15 mouse cellular contexts compared by ENCODE assay signal in genomic region chr6:112288271-112288670, GRCm38 (mm10). TPM values are rescaled to one million over a fixed set of nuclear protein-coding genes. Genes with fewer than 3 reads are reported as not detected.
A peak's percentile ranks its signal among the peaks of the same experiment; 100 is the strongest.
DNase-seq lines count a peak whose midpoint lies in the region; ATAC-seq lines count a peak whose summit lies in the region.
"Had no signal": no experiment of that assay in that cellular context is flagged by ENCODE, and none has a peak within 500 bp of the region (broad histone marks: within the 10 kb centered on the region; RNA-seq: fewer than 3 reads in every experiment).

No protein-coding gene starts in this region.

- no peaks in the 10 kb centered on the region for H3K9me3 ChIP-seq in heart, embryonic 10.5 days
- H3K9me3 ChIP-seq in heart, embryonic 16.5 days (replicated peaks; ENCODE audit: control insufficient read depth, low read length) = 0 out of 2 replicates have a peak, but pooled peaks cover 2% of the 10 kb centered on the region
- H3K9me3 ChIP-seq in midbrain, embryonic 11.5 days (ENCODE audit: control insufficient read depth, low read length) = no peaks in the 10 kb centered on the region
- H3K9me3 ChIP-seq in midbrain, embryonic 14.5 days (ENCODE audit: control insufficient read depth, low read length) = no peaks in the 10 kb centered on the region
- H3K9me3 ChIP-seq: embryonic facial prominence, embryonic 10.5 days; forebrain, embryonic 13.5 days; hindbrain, embryonic 13.5 days had no signal

- H3K27ac ChIP-seq in heart, embryonic 10.5 days = no peak overlapping the region
- peak overlapping the region; percentile 42; the same call in 1 of the 2 replicates for H3K27ac ChIP-seq in heart, embryonic 16.5 days (ENCODE audit: low read length)
- no peak overlapping the region for H3K27ac ChIP-seq in midbrain, embryonic 11.5 days (ENCODE audit: low read depth, low read length)
- H3K27ac ChIP-seq in midbrain, embryonic 14.5 days (replicated peaks; ENCODE audit: low read depth, low read length) = no peak overlapping the region
- H3K27ac ChIP-seq: embryonic facial prominence, embryonic 10.5 days; forebrain, embryonic 13.5 days; hindbrain, embryonic 13.5 days; hindbrain, postnatal 0 days had no signal

- intact Hi-C loops in heart, postnatal 14 days (cut with DNase I) = no loop called here
- intact Hi-C loops in heart, postnatal 10 days (cut with DNase I) = no loop called here

- H3K9ac ChIP-seq in heart, embryonic 16.5 days (ENCODE audit: low read length) = no peak overlapping the region
- no peak overlapping the region for H3K9ac ChIP-seq in midbrain, embryonic 11.5 days (ENCODE audit: low read length)
- no peak overlapping the region for H3K9ac ChIP-seq in midbrain, embryonic 14.5 days (replicated peaks; ENCODE audit: low read length)
- H3K9ac ChIP-seq: forebrain, embryonic 13.5 days; forebrain, postnatal 0 days; hindbrain, embryonic 13.5 days had no signal

- no peaks in the 10 kb centered on the region for H3K27me3 ChIP-seq in heart, embryonic 10.5 days (ENCODE audit: insufficient read depth, poor library complexity, severe bottlenecking)
- no peaks in the 10 kb centered on the region for H3K27me3 ChIP-seq in heart, embryonic 16.5 days (ENCODE audit: control insufficient read depth, insufficient read depth, low read length)
- H3K27me3 ChIP-seq in midbrain, embryonic 11.5 days (ENCODE audit: control insufficient read depth, insufficient read depth, low read length) = no peaks in the 10 kb centered on the region
- no peaks in the 10 kb centered on the region for H3K27me3 ChIP-seq in midbrain, embryonic 14.5 days (ENCODE audit: control insufficient read depth, insufficient read depth, low read length)
- H3K27me3 ChIP-seq: forebrain, embryonic 13.5 days; hindbrain, embryonic 13.5 days had no signal

- DNase-seq in heart, embryonic 10.5 days (ENCODE audit: low spot score) = peak; percentile 43
- DNase-seq in heart, postnatal 14 days = no peak
- no peak for DNase-seq in heart, postnatal 10 days
- DNase-seq in midbrain, embryonic 11.5 days (ENCODE audit: low spot score, missing footprints) = peak; percentile 72
- DNase-seq in midbrain, embryonic 14.5 days = no peak
- DNase-seq: adrenal gland, postnatal 25 days; cerebellum, adult 2 months; cerebellum, postnatal 10 days; forebrain, postnatal 0 days; gastrocnemius, postnatal 36 days had no signal

- 0 out of 2 replicates have a peak, but pooled peaks cover 3% of the 10 kb centered on the region for H3K36me3 ChIP-seq in heart, embryonic 10.5 days
- peaks cover 14% of the 10 kb centered on the region for H3K36me3 ChIP-seq in heart, embryonic 16.5 days (ENCODE audit: control insufficient read depth, insufficient read depth)
- H3K36me3 ChIP-seq in midbrain, embryonic 11.5 days (ENCODE audit: control insufficient read depth, insufficient read depth, low read length) = no peaks in the 10 kb centered on the region
- no peaks in the 10 kb centered on the region for H3K36me3 ChIP-seq in midbrain, embryonic 14.5 days (ENCODE audit: control insufficient read depth, insufficient read depth, low read length)
- H3K36me3 ChIP-seq: embryonic facial prominence, embryonic 10.5 days; hindbrain, embryonic 13.5 days had no signal

- H3K4me2 ChIP-seq in heart, embryonic 16.5 days (ENCODE audit: low read depth, low read length) = no peak overlapping the region
- H3K4me2 ChIP-seq in midbrain, embryonic 11.5 days = no peak overlapping the region
- H3K4me2 ChIP-seq in midbrain, embryonic 14.5 days (ENCODE audit: low read length) = no peak overlapping the region
- H3K4me2 ChIP-seq: forebrain, embryonic 13.5 days; hindbrain, embryonic 13.5 days had no signal

- 75% methylated on average over 3 of the region's 3 CpGs for WGBS in heart, embryonic 10.5 days
- 81% methylated on average over 3 of the region's 3 CpGs for WGBS in heart, embryonic 16.5 days
- 92% methylated on average over 3 of the region's 3 CpGs for WGBS in midbrain, embryonic 11.5 days
- 94% methylated on average over 3 of the region's 3 CpGs for WGBS in midbrain, embryonic 14.5 days

- no peak overlapping the region for H3K4me3 ChIP-seq in heart, embryonic 10.5 days
- H3K4me3 ChIP-seq in heart, embryonic 16.5 days (ENCODE audit: low read length) = no peak overlapping the region
- H3K4me3 ChIP-seq in midbrain, embryonic 11.5 days (ENCODE audit: low read depth, low read length) = no peak overlapping the region
- no peak overlapping the region for H3K4me3 ChIP-seq in midbrain, embryonic 14.5 days (replicated peaks; ENCODE audit: low read depth, low read length)
- H3K4me3 ChIP-seq: embryonic facial prominence, embryonic 10.5 days; forebrain, embryonic 13.5 days; hindbrain, embryonic 13.5 days had no signal

- no peak for ATAC-seq in heart, embryonic 16.5 days (replicated peaks; ENCODE audit: extremely low read depth, insufficient read depth, low FRiP score)
- no peak for ATAC-seq in midbrain, embryonic 11.5 days (ENCODE audit: low FRiP score)
- ATAC-seq in midbrain, embryonic 14.5 days (ENCODE audit: low FRiP score, low TSS enrichment) = no peak
- ATAC-seq: forebrain, embryonic 13.5 days; forebrain, postnatal 0 days; hindbrain, postnatal 0 days had no signal

- peaks cover 2% of the 10 kb centered on the region for H3K4me1 ChIP-seq in heart, embryonic 10.5 days
- H3K4me1 ChIP-seq in heart, embryonic 16.5 days (ENCODE audit: control insufficient read depth, insufficient read depth, low read length) = peaks cover 14% of the 10 kb centered on the region
- H3K4me1 ChIP-seq in midbrain, embryonic 11.5 days (ENCODE audit: control insufficient read depth, insufficient read depth, low read length) = no peaks in the 10 kb centered on the region
- H3K4me1 ChIP-seq in midbrain, embryonic 14.5 days (ENCODE audit: control insufficient read depth, insufficient read depth, low read length) = no peaks in the 10 kb centered on the region
- H3K4me1 ChIP-seq: forebrain, embryonic 13.5 days; hindbrain, embryonic 13.5 days had no signal

RNA-seq across cellular contexts. Expression of gene Lmcd1, which starts 14.7 kb away (rescaled TPM):
- 12.8 and 30.3 TPM in 2 replicates for polyA plus RNA-seq in heart, embryonic 10.5 days (2016; fragmentation: Nextera tagmentation; extraction: Ambion mirVana)
- 10 to 100 TPM; 29.7 to 31.8 TPM for total RNA-seq in heart, postnatal 14 days (2021)
- polyA plus RNA-seq in heart, embryonic 16.5 days (2015; fragmentation: Nextera tagmentation; extraction: Ambion mirVana) = 58.0 and 60.2 TPM in 2 replicates
- total RNA-seq in heart, postnatal 10 days (2021) = 10 to 100 TPM; 34.2 to 45.3 TPM
- polyA plus RNA-seq in midbrain, embryonic 11.5 days (2014; fragmentation: Nextera tagmentation; extraction: Ambion mirVana) = 3.0 and 3.8 TPM in 2 replicates
- polyA plus RNA-seq in midbrain, embryonic 14.5 days (2014; fragmentation: Nextera tagmentation; extraction: Ambion mirVana) = 11.5 and 16.2 TPM in 2 replicates

Comparison
In these comparisons a context has a peak if more than half of its experiments do, and no peak if none do; other contexts are left out.
1. DNase-seq: peak in heart, embryonic 10.5 days (single experiment) and midbrain, embryonic 11.5 days (single experiment); none in heart, postnatal 14 days (0 of 2), heart, postnatal 10 days (0 of 2) and midbrain, embryonic 14.5 days (single experiment).